Mouse (Mus musculus) megakaryocyte, embryonic 14.5 days (primary cell): ENCODE measurements around the gene Aktip.

ENCODE experiments used
- FLI1 ChIP-seq: IDR thresholded peaks from 2 replicates; pipeline ENCODE4 v1.6.1; 2012; ENCODE audit warnings: low read length, inconsistent platforms, mixed read lengths
- GATA1 ChIP-seq: IDR thresholded peaks from 3 replicates; pipeline ENCODE4 v1.6.1; 2012; ENCODE audit warnings: mixed read lengths, low read length, inconsistent platforms, borderline replicate concordance

DNA sequence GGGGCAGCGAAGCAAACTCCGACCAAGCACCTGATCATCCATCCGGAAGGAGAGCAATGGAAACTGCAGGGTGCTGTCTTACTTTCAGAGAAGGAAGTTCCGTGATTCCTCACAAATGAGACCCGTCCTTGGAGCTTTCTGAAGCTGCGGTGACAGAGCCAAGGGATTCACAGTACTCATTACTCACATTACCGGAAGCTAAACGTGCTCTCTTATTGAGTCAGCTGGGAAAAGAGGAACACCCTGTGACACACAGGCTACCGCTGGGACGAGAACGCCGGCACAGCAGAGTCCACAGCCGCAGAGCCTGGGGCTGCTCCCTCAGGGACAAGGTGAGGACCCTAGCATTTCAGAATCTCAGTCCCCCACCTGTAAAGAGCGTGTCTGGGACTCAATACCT is 23.6 kb downstream of the Aktip start:
- TF ChIP-seq GATA1 = no peak
- TF ChIP-seq FLI1 = no peak
